Mouse (Mus musculus) cerebellum, adult 9-10 months (tissue): ENCODE data around the gene Rab3b.

ENCODE experiments used
- DNase-seq: peaks from one replicate; pipeline ENCODE4 v3.0.0; 2022

Gene Rab3b

GRCm38 (mm10) chr4:108878963-108879822 is at the start of gene Rab3b:
Rab3b (plus strand) TSS chr4:108879063.
- DNase-seq = peak; percentile 15

- no peak for DNase-seq
These were observed 48.2 kb upstream of the Rab3b start for GRCm38 (mm10) chr4:108830698-108831097.

GRCm38 (mm10) chr4:108832916-108833827 is 45.7 kb upstream of the Rab3b start, which contains the start of gene Btf3l4:
Btf3l4 (minus strand) TSS chr4:108833614.
- DNase-seq = peak; percentile 89

- DNase-seq = no peak
These were observed 45.1 kb upstream of the Rab3b start for GRCm38 (mm10) chr4:108833828-108834114.

- peak; percentile 90 for DNase-seq
These were observed 44.5 kb upstream of the Rab3b start, which contains the start of gene Txndc12 for GRCm38 (mm10) chr4:108834115-108834970. Txndc12 (plus strand) TSS chr4:108834601.

- no peak for DNase-seq
These were observed 43.9 kb upstream of the Rab3b start for GRCm38 (mm10) chr4:108834971-108835311.

- no peak for DNase-seq
These were observed 43.4 kb upstream of the Rab3b start for GRCm38 (mm10) chr4:108835496-108835895.

- peak; percentile 78 for DNase-seq
These were observed 40.8 kb upstream of the Rab3b start for GRCm38 (mm10) chr4:108838031-108838430.

GRCm38 (mm10) chr4:108841920-108842578 is 36.8 kb upstream of the Rab3b start:
- no peak for DNase-seq

- DNase-seq = no peak
These were observed 35.5 kb upstream of the Rab3b start for GRCm38 (mm10) chr4:108843336-108843735.

- no peak for DNase-seq
These were observed 32.9 kb upstream of the Rab3b start for GRCm38 (mm10) chr4:108845824-108846569.

GRCm38 (mm10) chr4:108847715-108848504 is 31.0 kb upstream of the Rab3b start, which contains the start of gene Kti12:
Kti12 (plus strand) TSS chr4:108847785.
- peak; percentile 82 for DNase-seq

- peak; percentile 30 for DNase-seq
These were observed 30.4 kb upstream of the Rab3b start, which contains the start of gene A730015C16Rik for GRCm38 (mm10) chr4:108848505-108848848. A730015C16Rik (minus strand) TSS chr4:108848619.

- no peak for DNase-seq
These were observed 12.1 kb upstream of the Rab3b start for GRCm38 (mm10) chr4:108866806-108867205.

GRCm38 (mm10) chr4:108869730-108870374 is 9.0 kb upstream of the Rab3b start:
- peak; percentile 94 for DNase-seq

- no peak for DNase-seq
These were observed 5.1 kb upstream of the Rab3b start for GRCm38 (mm10) chr4:108873746-108874145.

- no peak for DNase-seq
These were observed 962 bp upstream of the Rab3b start for GRCm38 (mm10) chr4:108877901-108878300.

- DNase-seq = no peak
These were observed 5.0 kb downstream of the Rab3b start for GRCm38 (mm10) chr4:108883815-108884214.

- no peak for DNase-seq
These were observed 8.6 kb downstream of the Rab3b start for GRCm38 (mm10) chr4:108887456-108887855.

- DNase-seq = no peak
These were observed 12.0 kb downstream of the Rab3b start for GRCm38 (mm10) chr4:108890876-108891275.
